Mouse (Mus musculus) brown adipose tissue, adult 24 weeks (tissue): ENCODE data around the gene Zbtb42. TPM values are rescaled to one million over a fixed set of nuclear protein-coding genes. Genes with fewer than 3 reads are reported as not detected.

Experiments used
- H3K27ac ChIP-seq: fragments of 200-500 bp; replicated peaks from 2 replicates; pipeline ENCODE4 v1.5.1; 2012; ENCODE audit warnings: low read depth, mild to moderate bottlenecking, low read length
- H3K4me1 ChIP-seq: fragments of 200-500 bp; 2 replicates; pipeline ENCODE4 v1.6.1; 2012; ENCODE audit warnings: low read length, mixed read lengths; ENCODE audit not compliant: control insufficient read depth, insufficient read depth, insufficient read length
- H3K4me3 ChIP-seq: fragments of 200-500 bp; 2 replicates; pipeline ENCODE4 v1.5.1; 2012; ENCODE audit warnings: low read depth, mild to moderate bottlenecking, low read length, moderate library complexity; ENCODE audit not compliant: insufficient read depth
- polyA plus RNA-seq: library from polyadenylated mRNA; stranded (reverse); fragments of >200 nt; gene quantifications from 2 replicates; pipeline ENCODE4 v1.2.4, GENCODE M21; 2012; ENCODE audit not compliant: missing spikeins, insufficient read depth, insufficient read length

The Zbtb42 gene
- polyA plus RNA-seq, 1 experiment = 0.75 TPM

GRCm38 (mm10) chr12:112722240-112723027 lies 43.8 kb downstream of the Zbtb42 start:
- Histone ChIP-seq H3K4me1 (peaks cover 4% of the 10 kb centered on the region; the same call in 1 of the 2 replicates), H3K4me3 (peak overlapping the region; percentile 68), H3K27ac (no peak overlapping the region)

GRCm38 (mm10) chr12:112723028-112723330 lies 44.4 kb downstream of the Zbtb42 start:
- Histone ChIP-seq H3K4me3 (peak overlapping the region; percentile 68), H3K27ac (no peak overlapping the region), H3K4me1 (peaks cover 4% of the 10 kb centered on the region; the same call in 1 of the 2 replicates)

GRCm38 (mm10) chr12:112723445-112723844 lies 44.8 kb downstream of the Zbtb42 start:
- peaks cover 4% of the 10 kb centered on the region; the same call in 1 of the 2 replicates for H3K4me1 ChIP-seq
- H3K27ac ChIP-seq = no peak overlapping the region
- no peak overlapping the region for H3K4me3 ChIP-seq

- H3K4me1 ChIP-seq = peaks cover 4% of the 10 kb centered on the region; the same call in 1 of the 2 replicates
- H3K4me3 ChIP-seq = no peak overlapping the region
- H3K27ac ChIP-seq = no peak overlapping the region
These were observed 45.6 kb downstream of the Zbtb42 start for GRCm38 (mm10) chr12:112724077-112724805.

GRCm38 (mm10) chr12:112727801-112728200 lies 49.2 kb downstream of the Zbtb42 start:
- Histone ChIP-seq H3K4me1 (peaks cover 2% of the 10 kb centered on the region; the same call in 1 of the 2 replicates), H3K4me3 (no peak overlapping the region), H3K27ac (no peak overlapping the region)

GRCm38 (mm10) chr12:112730808-112731207 lies 52.2 kb downstream of the Zbtb42 start:
- Histone ChIP-seq H3K4me1 (no peaks in the 10 kb centered on the region), H3K27ac (no peak overlapping the region), H3K4me3 (no peak overlapping the region)

Other genes with a start within 250 kb of the Zbtb42 start
- 130 and 140 TPM in 2 replicates for gene A530016L24Rik, start 189.4 kb upstream of the Zbtb42 start, polyA plus RNA-seq
- not detected in 2 replicates for gene Tmem179, start 162.1 kb upstream of the Zbtb42 start, polyA plus RNA-seq
- gene Inf2, start 90.0 kb upstream of the Zbtb42 start, polyA plus RNA-seq = 12.9 and 13.5 TPM in 2 replicates
- 34.5 and 46.5 TPM in 2 replicates for gene Adssl1, start 58.8 kb upstream of the Zbtb42 start, polyA plus RNA-seq
- gene Siva1, start 34.1 kb upstream of the Zbtb42 start, polyA plus RNA-seq = 36.7 and 42.7 TPM in 2 replicates
- gene Akt1, start 3.9 kb upstream of the Zbtb42 start, polyA plus RNA-seq = 31.5 and 38.8 TPM in 2 replicates
- gene Cep170b, start 41.6 kb downstream of the Zbtb42 start, polyA plus RNA-seq = 1.6 and 1.8 TPM in 2 replicates
- gene Pld4, start 81.8 kb downstream of the Zbtb42 start, polyA plus RNA-seq = 7.5 and 9.4 TPM in 2 replicates
- gene Ahnak2, start 123.8 kb downstream of the Zbtb42 start, polyA plus RNA-seq = 2.9 and 3.2 TPM in 2 replicates
- gene Clba1, start 130.1 kb downstream of the Zbtb42 start, polyA plus RNA-seq = 0.63 and 1.7 TPM in 2 replicates
- 3.1 and 5.5 TPM in 2 replicates for gene Cdca4, start 150.6 kb downstream of the Zbtb42 start, polyA plus RNA-seq
- gene Gpr132, start 189.4 kb downstream of the Zbtb42 start, polyA plus RNA-seq = not detected in 2 replicates